Mouse (Mus musculus): ENCODE measurements around the gene Prok1. TPM values are rescaled to one million over a fixed set of nuclear protein-coding genes. Genes with fewer than 3 reads are reported as not detected.

The Prok1 gene
- polyA plus RNA-seq, 1 experiment from 2014 or later = 0.07 TPM

DNA sequence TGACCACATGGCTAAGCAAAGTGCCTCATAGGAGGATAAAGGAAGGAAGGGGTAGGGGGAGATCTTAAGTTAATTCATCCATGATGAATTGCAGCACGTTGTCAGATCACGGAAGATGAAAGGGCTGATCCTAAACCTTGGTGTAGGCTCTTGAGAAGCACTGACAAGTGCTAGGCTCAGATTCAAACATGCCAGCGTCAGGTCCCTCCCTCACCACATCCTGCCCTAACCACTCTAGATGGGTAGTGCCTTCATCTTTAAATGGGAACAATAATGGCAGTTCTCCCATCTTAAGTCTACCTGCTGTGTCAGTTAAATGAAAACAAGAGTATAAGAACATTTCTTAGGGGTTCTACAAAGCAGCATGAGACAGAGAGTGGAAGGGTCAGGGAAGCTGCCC, 53.9 kb downstream of the Prok1 start:
- no peaks in the 10 kb centered on the region for H3K9me3 ChIP-seq (replicated peaks)
- 56% methylated on average over 3 of the region's 3 CpGs for WGBS (ENCODE audit: insufficient replicate concordance)
- no peak overlapping the region for H3K27ac ChIP-seq (replicated peaks)

DNA sequence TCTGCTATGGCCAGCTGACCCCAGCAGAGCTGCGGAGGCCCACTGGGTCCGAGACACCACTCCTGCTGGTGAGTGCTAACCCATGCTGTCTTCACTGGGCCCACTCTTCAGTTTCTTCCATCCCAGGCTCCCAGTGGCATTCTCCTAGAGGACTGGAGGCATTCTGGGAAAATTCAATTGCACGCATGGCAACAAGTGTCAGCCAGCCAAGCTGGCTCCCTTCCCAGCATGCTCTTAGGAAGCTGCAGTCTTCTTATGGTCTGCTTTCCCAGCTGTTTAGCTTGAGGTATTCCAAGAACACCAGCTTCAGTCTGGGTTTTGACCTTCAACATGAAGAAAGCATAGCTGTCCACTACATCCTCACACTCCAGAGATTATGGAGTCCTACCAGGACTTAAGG, 56.3 kb downstream of the Prok1 start:
- ATAC-seq (ENCODE audit: insufficient read depth) = no peak
- Histone ChIP-seq H3K9ac (no peak overlapping the region), H3K4me3 (replicated peaks) (no peak overlapping the region), H3K36me3 (replicated peaks) (no peaks in the 10 kb centered on the region), H3K27me3 (no peaks in the 10 kb centered on the region), H3K9me3 (replicated peaks) (no peaks in the 10 kb centered on the region), H3K4me1 (replicated peaks) (no peaks in the 10 kb centered on the region), H3K4me2 (no peak overlapping the region), H3K27ac (replicated peaks) (no peak overlapping the region)
- 64% methylated on average over 3 of the region's 3 CpGs for WGBS (ENCODE audit: insufficient replicate concordance)

More for the DNA sequence above, 53.9 kb downstream of the Prok1 start:
- H3K36me3 ChIP-seq (replicated peaks) = no peaks in the 10 kb centered on the region
- H3K4me3 ChIP-seq (replicated peaks) = no peak overlapping the region
- no peak overlapping the region for H3K4me2 ChIP-seq
- no peaks in the 10 kb centered on the region for H3K4me1 ChIP-seq (replicated peaks)
- no peak for ATAC-seq (ENCODE audit: insufficient read depth)
- H3K27me3 ChIP-seq = no peaks in the 10 kb centered on the region
- H3K9ac ChIP-seq = no peak overlapping the region

Other genes with a start within 250 kb of the Prok1 start
- gene Kcna3, start 203.5 kb downstream of the Prok1 start, polyA plus RNA-seq (2015; fragmentation: Nextera tagmentation; extraction: Ambion mirVana) = 1.1 and 1.2 TPM in 2 replicates
- 0.09 TPM in 2 replicates for gene Kcna2, start 138.6 kb downstream of the Prok1 start, polyA plus RNA-seq (2015; fragmentation: Nextera tagmentation; extraction: Ambion mirVana)
- not detected in 2 replicates for gene Kcna10, start 56.7 kb downstream of the Prok1 start, polyA plus RNA-seq (2015; fragmentation: Nextera tagmentation; extraction: Ambion mirVana)
- gene Cym, start 18.0 kb downstream of the Prok1 start, polyA plus RNA-seq (2015; fragmentation: Nextera tagmentation; extraction: Ambion mirVana) = 0.07 and 1.3 TPM in 2 replicates
- not detected in 2 replicates for gene A630076J17Rik, start 9.1 kb downstream of the Prok1 start, polyA plus RNA-seq (2015; fragmentation: Nextera tagmentation; extraction: Ambion mirVana)
- gene Lamtor5, start 39.2 kb upstream of the Prok1 start, polyA plus RNA-seq (2015; fragmentation: Nextera tagmentation; extraction: Ambion mirVana) = 89.7 and 93.8 TPM in 2 replicates
- gene Slc16a4, start 51.5 kb upstream of the Prok1 start, polyA plus RNA-seq (2015; fragmentation: Nextera tagmentation; extraction: Ambion mirVana) = 0.50 and 0.52 TPM in 2 replicates
- 8.3 and 8.5 TPM in 2 replicates for gene Rbm15, start 94.0 kb upstream of the Prok1 start, polyA plus RNA-seq (2015; fragmentation: Nextera tagmentation; extraction: Ambion mirVana)
- gene Kcnc4, start 219.8 kb upstream of the Prok1 start, polyA plus RNA-seq (2015; fragmentation: Nextera tagmentation; extraction: Ambion mirVana) = not detected in 2 replicates